Mouse (Mus musculus) yolk sac, embryonic 10.5 days (tissue): ENCODE data around the gene Atp6v0c.

ENCODE experiments used
- DNase-seq: peaks from one replicate; pipeline ENCODE4 v3.0.0-alpha.2; 2017; ENCODE audit warnings: low spot score

Atp6v0c gene

GRCm38 (mm10) chr17:24199252-24199651 lies 29.8 kb upstream of the Atp6v0c start:
- DNase-seq = no peak

GRCm38 (mm10) chr17:24197032-24197824 lies 27.7 kb upstream of the Atp6v0c start:
- no peak for DNase-seq

GRCm38 (mm10) chr17:24195349-24195748 lies 25.8 kb upstream of the Atp6v0c start:
- no peak for DNase-seq

GRCm38 (mm10) chr17:24193769-24194168 lies 24.3 kb upstream of the Atp6v0c start:
- DNase-seq = no peak

GRCm38 (mm10) chr17:24193268-24193667 lies 23.8 kb upstream of the Atp6v0c start:
- no peak for DNase-seq

- DNase-seq = no peak
Observed at GRCm38 (mm10) chr17:24192848-24193247, 23.3 kb upstream of the Atp6v0c start.

- DNase-seq = no peak
Observed at GRCm38 (mm10) chr17:24191481-24191880, 22.0 kb upstream of the Atp6v0c start.

GRCm38 (mm10) chr17:24190934-24191333 lies 21.4 kb upstream of the Atp6v0c start:
- no peak for DNase-seq

- no peak for DNase-seq
Observed at GRCm38 (mm10) chr17:24174259-24174658, 4.8 kb upstream of the Atp6v0c start.

- peak; percentile 54 for DNase-seq
Observed at GRCm38 (mm10) chr17:24173423-24173822, 3.9 kb upstream of the Atp6v0c start.

GRCm38 (mm10) chr17:24171738-24172137 lies 2.2 kb upstream of the Atp6v0c start:
- DNase-seq = no peak

GRCm38 (mm10) chr17:24170729-24171128 lies 1.2 kb upstream of the Atp6v0c start:
- DNase-seq = no peak

- DNase-seq = no peak
Observed at GRCm38 (mm10) chr17:24170125-24170524, 623 bp upstream of the Atp6v0c start.

- DNase-seq = peak; percentile 79
Observed at GRCm38 (mm10) chr17:24168590-24169277, 768 bp downstream of the Atp6v0c start.

- DNase-seq = no peak
Observed at GRCm38 (mm10) chr17:24167891-24168505, 1.5 kb downstream of the Atp6v0c start.

- DNase-seq = no peak
Observed at GRCm38 (mm10) chr17:24167120-24167519, 2.4 kb downstream of the Atp6v0c start.

- DNase-seq = peak; percentile 87
Observed at GRCm38 (mm10) chr17:24164566-24165259, 4.8 kb downstream of the Atp6v0c start.

GRCm38 (mm10) chr17:24163176-24163962 lies 6.1 kb downstream of the Atp6v0c start, which contains the start of gene Amdhd2:
Gene Amdhd2, minus strand, starts transcription at chr17:24163766.
- DNase-seq = peak; percentile 96

GRCm38 (mm10) chr17:24162584-24163175 lies 6.8 kb downstream of the Atp6v0c start:
- DNase-seq = peak; percentile 48

GRCm38 (mm10) chr17:24161466-24161865 lies 8.0 kb downstream of the Atp6v0c start:
- DNase-seq = no peak

- DNase-seq = no peak
Observed at GRCm38 (mm10) chr17:24157526-24157925, 12.0 kb downstream of the Atp6v0c start.
